Mouse (Mus musculus) brain, embryonic 18.5 days (tissue): Measurements from ENCODE around the gene Itih1.
A peak's percentile ranks its signal among the peaks of the same experiment; 100 is the strongest.

Experiments
- DNase-seq: peaks from one replicate; pipeline ENCODE4 v3.0.0-alpha.2; 2012; ENCODE audit warnings: low read depth, low spot score

Gene Itih1

GRCm38 (mm10) chr14:30943038-30943437, at the start of gene Itih1:
Itih1 (minus strand) TSS chr14:30943289.
- no peak for DNase-seq

- no peak for DNase-seq
These were observed 33.1 kb upstream of the Itih1 start for GRCm38 (mm10) chr14:30976222-30976621.

GRCm38 (mm10) chr14:30974204-30974603, 31.1 kb upstream of the Itih1 start:
- no peak for DNase-seq

GRCm38 (mm10) chr14:30960366-30960765, 17.3 kb upstream of the Itih1 start:
- DNase-seq = no peak

- no peak for DNase-seq
These were observed 15.9 kb upstream of the Itih1 start for GRCm38 (mm10) chr14:30959031-30959430.

GRCm38 (mm10) chr14:30958517-30958916, 15.4 kb upstream of the Itih1 start:
- DNase-seq = no peak

- DNase-seq = peak; percentile 95
These were observed 8.2 kb upstream of the Itih1 start, which contains the start of gene Nek4 for GRCm38 (mm10) chr14:30951154-30951825. Nek4 (plus strand) TSS chr14:30951377.

GRCm38 (mm10) chr14:30949986-30950385, 6.9 kb upstream of the Itih1 start:
- DNase-seq = no peak

- DNase-seq = no peak
These were observed 1.7 kb upstream of the Itih1 start for GRCm38 (mm10) chr14:30944745-30945144.

- no peak for DNase-seq
These were observed 978 bp upstream of the Itih1 start for GRCm38 (mm10) chr14:30943860-30944674.

GRCm38 (mm10) chr14:30942254-30942653, 835 bp downstream of the Itih1 start:
- DNase-seq = no peak

- DNase-seq = no peak
These were observed 9.7 kb downstream of the Itih1 start for GRCm38 (mm10) chr14:30933351-30933750.

GRCm38 (mm10) chr14:30930386-30930785, 12.7 kb downstream of the Itih1 start:
- no peak for DNase-seq

- DNase-seq = no peak
These were observed 17.6 kb downstream of the Itih1 start for GRCm38 (mm10) chr14:30925492-30925891.

- no peak for DNase-seq
These were observed 19.5 kb downstream of the Itih1 start, which contains the start of gene Itih3 for GRCm38 (mm10) chr14:30923375-30924105. Itih3 (minus strand) TSS chr14:30923760.

GRCm38 (mm10) chr14:30922053-30922670, 20.9 kb downstream of the Itih1 start:
- DNase-seq = no peak

- DNase-seq = no peak
These were observed 26.6 kb downstream of the Itih1 start for GRCm38 (mm10) chr14:30916516-30916915.

GRCm38 (mm10) chr14:30913404-30913803, 29.7 kb downstream of the Itih1 start:
- no peak for DNase-seq

GRCm38 (mm10) chr14:30912641-30913040, 30.4 kb downstream of the Itih1 start:
- no peak for DNase-seq

- DNase-seq = no peak
These were observed 31.9 kb downstream of the Itih1 start for GRCm38 (mm10) chr14:30911141-30911540.

GRCm38 (mm10) chr14:30907814-30908265, 35.2 kb downstream of the Itih1 start:
- no peak for DNase-seq

- DNase-seq = no peak
These were observed 37.1 kb downstream of the Itih1 start for GRCm38 (mm10) chr14:30906001-30906400.
